Mouse (Mus musculus) cerebellum, adult 11-12 months (tissue): Measurements from ENCODE around the gene Vmn1r31.

ENCODE experiments used
- DNase-seq: peaks from one replicate; pipeline ENCODE4 v3.0.0; 2022

Vmn1r31 gene

GRCm38 (mm10) chr6:58475230-58475629 is at the start of gene Vmn1r31:
Gene Vmn1r31, minus strand, starts transcription at chr6:58475330.
- no peak for DNase-seq

GRCm38 (mm10) chr6:58443285-58443684 is 31.8 kb downstream of the Vmn1r31 start, which contains the start of gene Vmn1r30:
Gene Vmn1r30, minus strand, starts transcription at chr6:58443385.
- no peak for DNase-seq
